In genomic region chr17:32199796-32200195, GRCm38 (mm10) we compare ENCODE assay signal across 20 mouse cellular contexts. TPM values are rescaled to one million over a fixed set of nuclear protein-coding genes. Genes with fewer than 3 reads are reported as not detected.
"Had no signal": no experiment of that assay in that cellular context is flagged by ENCODE, and none has a peak within 500 bp of the region (broad histone marks: within the 10 kb centered on the region; RNA-seq: fewer than 3 reads in every experiment).

No protein-coding gene starts in this region.

- DNase-seq: gastrocnemius, postnatal 14 days; gastrocnemius, postnatal 36 days; heart, adult 11 months; heart, adult 2 months; heart, postnatal 14 days; heart, postnatal 36 days; kidney, adult 11 months; kidney, adult 2 months; kidney, adult 9 months; kidney, postnatal 14 days; kidney, postnatal 36 days; layer of hippocampus, adult 9-11 months; layer of hippocampus, postnatal 36 days; left cerebral cortex, postnatal 4 days had no signal

RNA-seq across cellular contexts. Expression of gene Ephx3, which starts 10.4 kb away (rescaled TPM):
- total RNA-seq: hematopoietic stem cell, adult 5-6 weeks had no signal
- polyA plus RNA-seq: heart, embryonic 11.5 days; heart, embryonic 13.5 days; intestine, embryonic 14.5 days; limb, embryonic 11.5 days; liver, embryonic 16.5 days had no signal
